Mouse (Mus musculus) kidney, postnatal 0 days (tissue): Measurements from ENCODE around the gene Nedd9. TPM values are rescaled to one million over a fixed set of nuclear protein-coding genes. Genes with fewer than 3 reads are reported as not detected.

ENCODE experiments used
- ATAC-seq: fragments of 200-750 bp; cut with Nextera tagmentation; replicated peaks from 2 replicates; pipeline ENCODE4 v1.8.0; 2017; ENCODE audit warnings: low read depth, moderate number of reproducible peaks, moderate TSS enrichment, moderate library complexity; ENCODE audit not compliant: low FRiP score
- DNase-seq: peaks from one replicate; pipeline ENCODE4 v3.0.0-alpha.2; 2016; ENCODE audit warnings: low spot score
- H3K27ac ChIP-seq: fragments of 300-500 bp; sonication (generic); 2 replicates; pipeline ENCODE4 v1.5.1; 2014; ENCODE audit warnings: mild to moderate bottlenecking
- H3K27me3 ChIP-seq: fragments of 300-500 bp; sonication (generic); 2 replicates; pipeline ENCODE4 v1.6.1; 2014; ENCODE audit warnings: low read length, mixed read lengths; ENCODE audit not compliant: insufficient read depth
- H3K36me3 ChIP-seq: fragments of 300-500 bp; sonication (generic); 2 replicates; pipeline ENCODE4 v1.6.1; 2014; ENCODE audit warnings: low read length, mixed read lengths; ENCODE audit not compliant: insufficient read depth
- H3K4me1 ChIP-seq: fragments of 300-500 bp; sonication (generic); replicated peaks from 2 replicates; pipeline ENCODE4 v1.6.1; 2014; ENCODE audit warnings: antibody characterized with exemption, low read length, mixed read lengths; ENCODE audit not compliant: insufficient read depth
- H3K4me2 ChIP-seq: fragments of 300-500 bp; sonication (generic); 2 replicates; pipeline ENCODE4 v1.6.1; 2014; ENCODE audit warnings: mild to moderate bottlenecking, low read length, moderate library complexity, mixed read lengths
- H3K4me3 ChIP-seq: fragments of 300-500 bp; sonication (generic); replicated peaks from 2 replicates; pipeline ENCODE4 v1.5.1; 2014; ENCODE audit warnings: low read depth, low read length
- H3K9ac ChIP-seq: fragments of 300-500 bp; sonication (generic); 2 replicates; pipeline ENCODE4 v1.6.1; 2014; ENCODE audit warnings: low read depth, low read length
- H3K9me3 ChIP-seq: fragments of 300-500 bp; sonication (generic); replicated peaks from 2 replicates; pipeline ENCODE4 v1.6.1; 2016; ENCODE audit warnings: low read length, inconsistent platforms, mixed read lengths
- CTCF ChIP-seq: IDR thresholded peaks from 2 replicates; pipeline ENCODE4 v1.5.1; 2016; ENCODE audit warnings: antibody characterized with exemption, low read depth, mild to moderate bottlenecking, moderate library complexity
- WGBS: fragments of 180-500 bp; shearing (Covaris S2); extraction: QIAGEN DNeasy Blood & Tissue Kit; methylation state at CpG from one replicate; pipeline ENCODE4 v1.1.7; 2014; 5-methylcytosine and 5-hydroxymethylcytosine counted together
- polyA plus RNA-seq: library from polyadenylated mRNA; unstranded; fragments of >200 nt; fragmentation: Nextera tagmentation; extraction: Ambion mirVana; gene quantifications from 2 replicates; pipeline ENCODE4 v1.2.1, GENCODE M21; 2015

Nedd9 gene
- polyA plus RNA-seq, 1 experiment from 2014 or later: 27.3 TPM

GRCm38 (mm10) chr13:41444230-41444629 lies 42.9 kb downstream of the Nedd9 start:
- H3K4me1 ChIP-seq: no peaks in the 10 kb centered on the region
- H3K9ac ChIP-seq: no peak overlapping the region
- no peaks in the 10 kb centered on the region for H3K9me3 ChIP-seq
- WGBS: 90% methylated on average over 6 of the region's 6 CpGs
- TF ChIP-seq CTCF: no peak
- ATAC-seq: no peak
- no peaks in the 10 kb centered on the region for H3K36me3 ChIP-seq
- no peaks in the 10 kb centered on the region for H3K27me3 ChIP-seq
- H3K27ac ChIP-seq: no peak overlapping the region
- H3K4me3 ChIP-seq: no peak overlapping the region
- DNase-seq: no peak
- no peak overlapping the region for H3K4me2 ChIP-seq

GRCm38 (mm10) chr13:41442145-41442544 lies 45.0 kb downstream of the Nedd9 start:
- Histone ChIP-seq H3K4me1 (no peaks in the 10 kb centered on the region), H3K9ac (no peak overlapping the region), H3K9me3 (no peaks in the 10 kb centered on the region), H3K36me3 (no peaks in the 10 kb centered on the region), H3K27ac (no peak overlapping the region), H3K4me2 (no peak overlapping the region), H3K27me3 (no peaks in the 10 kb centered on the region), H3K4me3 (no peak overlapping the region)
- ATAC-seq (no peak), DNase-seq (no peak)
- WGBS: 88% methylated on average over 4 of the region's 4 CpGs
- TF ChIP-seq CTCF: no peak

DNA sequence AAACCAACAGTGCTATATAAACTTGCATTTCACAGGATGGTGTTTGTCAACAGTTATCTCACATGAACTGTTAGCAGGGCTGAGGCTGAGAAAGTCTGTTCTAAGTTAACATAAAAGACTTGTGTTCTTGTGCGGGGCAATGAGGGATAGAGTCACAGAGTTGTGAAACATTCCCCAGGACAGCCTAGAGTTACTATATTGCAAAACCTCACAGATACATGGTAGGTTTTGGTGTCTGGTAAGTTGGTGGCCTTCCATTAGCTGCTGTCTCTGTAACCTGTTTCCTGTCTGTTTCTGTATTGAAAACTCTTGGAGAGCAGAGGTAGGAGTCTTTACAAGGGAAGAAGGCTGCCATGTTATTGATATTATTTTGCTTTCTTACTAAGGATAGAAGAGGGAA lies 47.0 kb downstream of the Nedd9 start:
- no peaks in the 10 kb centered on the region for H3K36me3 ChIP-seq
- no peak for TF ChIP-seq CTCF
- H3K27me3 ChIP-seq: no peaks in the 10 kb centered on the region
- H3K9ac ChIP-seq: no peak overlapping the region
- ATAC-seq (no peak), DNase-seq (no peak)
- no peak overlapping the region for H3K27ac ChIP-seq
- no peaks in the 10 kb centered on the region for H3K4me1 ChIP-seq
- H3K4me3 ChIP-seq: no peak overlapping the region
- H3K9me3 ChIP-seq: no peaks in the 10 kb centered on the region
- no peak overlapping the region for H3K4me2 ChIP-seq
- WGBS: 81% methylated on average over 1 of the region's 1 CpGs

- DNase-seq (no peak), ATAC-seq (no peak)
- Histone ChIP-seq H3K4me3 (no peak overlapping the region), H3K4me1 (no peaks in the 10 kb centered on the region), H3K27me3 (no peaks in the 10 kb centered on the region), H3K9ac (no peak overlapping the region), H3K27ac (no peak overlapping the region), H3K36me3 (no peaks in the 10 kb centered on the region), H3K9me3 (no peaks in the 10 kb centered on the region), H3K4me2 (no peak overlapping the region)
- TF ChIP-seq CTCF: no peak
- 98% methylated on average over 2 of the region's 2 CpGs for WGBS
These were observed 49.8 kb downstream of the Nedd9 start for GRCm38 (mm10) chr13:41437390-41437789.

- H3K4me1 ChIP-seq: no peaks in the 10 kb centered on the region
- TF ChIP-seq CTCF: no peak
- 38% methylated on average over 5 of the region's 5 CpGs for WGBS
- DNase-seq (peak; percentile 34), ATAC-seq (no peak)
- H3K4me2 ChIP-seq: no peak overlapping the region
- H3K9me3 ChIP-seq: no peaks in the 10 kb centered on the region
- H3K4me3 ChIP-seq: no peak overlapping the region
- no peaks in the 10 kb centered on the region for H3K36me3 ChIP-seq
- no peak overlapping the region for H3K27ac ChIP-seq
- H3K27me3 ChIP-seq: no peaks in the 10 kb centered on the region
- H3K9ac ChIP-seq: no peak overlapping the region
These were observed 50.4 kb downstream of the Nedd9 start for GRCm38 (mm10) chr13:41436731-41437130.

DNA sequence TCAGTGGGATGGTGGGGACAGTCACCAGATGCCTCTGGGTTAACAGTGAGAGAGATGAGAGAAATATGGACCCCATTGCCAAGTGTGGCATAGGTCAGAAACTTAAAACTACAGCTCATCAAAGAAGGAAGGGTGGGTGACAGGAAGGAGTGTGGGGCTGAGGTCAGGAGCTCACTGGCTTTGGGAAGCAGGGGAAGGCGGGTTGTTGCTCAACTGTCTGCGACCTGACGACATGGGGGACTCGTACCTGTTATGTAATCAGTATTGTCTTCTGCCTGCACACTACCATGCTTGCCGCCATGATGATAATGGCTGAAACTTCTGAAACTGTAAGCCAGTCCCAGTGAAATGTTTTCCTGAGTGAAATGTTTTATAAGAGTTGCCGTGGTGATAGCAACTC lies 54.0 kb downstream of the Nedd9 start:
- 50% methylated on average over 6 of the region's 6 CpGs for WGBS

GRCm38 (mm10) chr13:41431795-41432194 lies 55.4 kb downstream of the Nedd9 start:
- H3K9ac ChIP-seq: no peak overlapping the region
- H3K9me3 ChIP-seq: no peaks in the 10 kb centered on the region
- no peaks in the 10 kb centered on the region for H3K36me3 ChIP-seq
- no peak overlapping the region for H3K4me3 ChIP-seq
- H3K4me2 ChIP-seq: no peak overlapping the region
- TF ChIP-seq CTCF: no peak
- 53% methylated on average over 3 of the region's 3 CpGs for WGBS
- ATAC-seq (no peak), DNase-seq (peak; percentile 45)
- no peaks in the 10 kb centered on the region for H3K4me1 ChIP-seq
- H3K27me3 ChIP-seq: no peaks in the 10 kb centered on the region
- no peak overlapping the region for H3K27ac ChIP-seq

More for the DNA sequence above, 54.0 kb downstream of the Nedd9 start:
- Histone ChIP-seq H3K27ac (no peak overlapping the region), H3K4me3 (no peak overlapping the region), H3K9ac (no peak overlapping the region), H3K4me1 (no peaks in the 10 kb centered on the region), H3K36me3 (no peaks in the 10 kb centered on the region), H3K9me3 (no peaks in the 10 kb centered on the region), H3K27me3 (no peaks in the 10 kb centered on the region), H3K4me2 (no peak overlapping the region)
- no peak for TF ChIP-seq CTCF
- no peak for DNase-seq
- no peak for ATAC-seq
